Mouse (Mus musculus) layer of hippocampus, adult 9-11 months (tissue): ENCODE measurements at regions not wholly inside any gene's neighbourhood (a gene's known extent, or its start where the extent isn't known, plus 50 kb on each side); places are given as distances from the start of the nearest gene placed in this dataset.
A peak's percentile ranks its signal among the peaks of the same experiment; 100 is the strongest.

Source experiments
- DNase-seq: peaks from one replicate; pipeline ENCODE4 v3.0.0; 2022

GRCm38 (mm10) chr2:83224018-83224417 lies 280.6 kb downstream of the Fsip2 start:
- no peak for DNase-seq

- no peak for DNase-seq
These were observed 282.8 kb downstream of the Fsip2 start for GRCm38 (mm10) chr2:83226198-83226597.

- no peak for DNase-seq
These were observed 308.0 kb downstream of the Fsip2 start for GRCm38 (mm10) chr2:83251173-83252101.

- DNase-seq, result no peak
These were observed 313.4 kb downstream of the Fsip2 start for GRCm38 (mm10) chr2:83256811-83257321.

- DNase-seq, result no peak
These were observed 315.2 kb downstream of the Fsip2 start for GRCm38 (mm10) chr2:83258613-83259012.

GRCm38 (mm10) chr2:83303515-83303914 lies 340.7 kb upstream of the Zc3h15 start:
- DNase-seq, result no peak

GRCm38 (mm10) chr2:83332056-83332769 lies 312.0 kb upstream of the Zc3h15 start:
- DNase-seq, result no peak

- DNase-seq, result no peak
These were observed 311.5 kb upstream of the Zc3h15 start for GRCm38 (mm10) chr2:83332770-83333157.

- peak; percentile 16 for DNase-seq
These were observed 306.9 kb upstream of the Zc3h15 start for GRCm38 (mm10) chr2:83337364-83337763.

- DNase-seq, result no peak
These were observed 304.1 kb upstream of the Zc3h15 start for GRCm38 (mm10) chr2:83340168-83340567.
